Mouse (Mus musculus) heart, embryonic 15.5 days (tissue): ENCODE results near the gene Phf14. TPM values are rescaled to one million over a fixed set of nuclear protein-coding genes. Genes with fewer than 3 reads are reported as not detected.

ENCODE experiments used
- ATAC-seq: fragments of 200-750 bp; cut with Nextera tagmentation; replicated peaks from 2 replicates; pipeline ENCODE4 v1.8.0; 2017; ENCODE audit warnings: low read depth, moderate TSS enrichment; ENCODE audit not compliant: insufficient number of reproducible peaks, insufficient read depth, low FRiP score
- H3K27ac ChIP-seq: fragments of 300-500 bp; sonication (generic); 2 replicates; pipeline ENCODE4 v1.5.1; 2015; ENCODE audit warnings: mild to moderate bottlenecking, inconsistent platforms
- H3K27me3 ChIP-seq: fragments of 300-500 bp; sonication (generic); 2 replicates; pipeline ENCODE4 v1.6.1; 2015; ENCODE audit warnings: inconsistent platforms
- H3K36me3 ChIP-seq: fragments of 300-500 bp; sonication (generic); 2 replicates; pipeline ENCODE4 v1.6.1; 2015; ENCODE audit warnings: mild to moderate bottlenecking, inconsistent platforms
- H3K4me1 ChIP-seq: fragments of 300-500 bp; sonication (generic); replicated peaks from 2 replicates; pipeline ENCODE4 v1.6.1; 2015; ENCODE audit warnings: inconsistent platforms
- H3K4me2 ChIP-seq: fragments of 300-500 bp; sonication (generic); 2 replicates; pipeline ENCODE4 v1.6.1; 2015; ENCODE audit warnings: inconsistent platforms, mild to moderate bottlenecking, moderate library complexity
- H3K4me3 ChIP-seq: fragments of 300-500 bp; sonication (generic); 2 replicates; pipeline ENCODE4 v1.5.1; 2015; ENCODE audit warnings: mild to moderate bottlenecking, inconsistent platforms
- H3K9ac ChIP-seq: fragments of 300-500 bp; sonication (generic); 2 replicates; pipeline ENCODE4 v1.6.1; 2015; ENCODE audit warnings: mild to moderate bottlenecking, inconsistent platforms
- H3K9me3 ChIP-seq: fragments of 300-500 bp; sonication (generic); replicated peaks from 2 replicates; pipeline ENCODE4 v1.6.1; 2016; ENCODE audit warnings: inconsistent platforms
- WGBS: fragments of 180-500 bp; shearing (Covaris S2); methylation state at CpG from one replicate; pipeline ENCODE4 v1.1.7; 2015; ENCODE audit warnings: mixed read lengths; 5-methylcytosine and 5-hydroxymethylcytosine counted together
- polyA plus RNA-seq: library from polyadenylated mRNA; unstranded; fragments of >200 nt; fragmentation: Nextera tagmentation; extraction: Ambion mirVana; gene quantifications from 2 replicates; pipeline ENCODE4 v1.2.1, GENCODE M21; 2015

The Phf14 gene
- polyA plus RNA-seq, 1 experiment from 2014 or later = 39.1 TPM

DNA sequence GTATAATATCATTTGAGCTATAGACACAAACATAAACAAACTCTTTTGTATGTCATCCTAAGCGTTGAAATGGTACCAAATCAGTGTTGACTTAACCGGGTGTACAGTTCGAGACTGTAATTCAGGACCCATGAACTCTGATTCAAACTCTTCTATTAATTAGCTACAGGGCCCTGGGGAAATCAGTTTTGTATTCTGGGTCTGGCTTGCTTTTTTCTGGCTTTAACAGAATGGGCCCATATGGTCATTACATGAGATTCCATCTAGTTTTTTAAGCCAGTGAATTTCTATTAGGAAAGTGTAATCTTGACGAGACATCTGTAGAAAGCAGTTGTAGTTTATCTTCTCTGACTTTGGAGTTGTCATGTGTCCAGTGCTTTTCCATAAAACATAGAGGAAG, 160.3 kb downstream of the Phf14 start:
- ATAC-seq = no peak
- Histone ChIP-seq H3K36me3 (no peaks in the 10 kb centered on the region), H3K9ac (no peak overlapping the region), H3K4me3 (no peak overlapping the region), H3K4me2 (no peak overlapping the region), H3K27ac (no peak overlapping the region), H3K4me1 (0 out of 2 replicates have a peak, but pooled peaks cover 2% of the 10 kb centered on the region), H3K9me3 (no peaks in the 10 kb centered on the region), H3K27me3 (no peaks in the 10 kb centered on the region)
- 88% methylated on average over 4 of the region's 4 CpGs for WGBS

DNA sequence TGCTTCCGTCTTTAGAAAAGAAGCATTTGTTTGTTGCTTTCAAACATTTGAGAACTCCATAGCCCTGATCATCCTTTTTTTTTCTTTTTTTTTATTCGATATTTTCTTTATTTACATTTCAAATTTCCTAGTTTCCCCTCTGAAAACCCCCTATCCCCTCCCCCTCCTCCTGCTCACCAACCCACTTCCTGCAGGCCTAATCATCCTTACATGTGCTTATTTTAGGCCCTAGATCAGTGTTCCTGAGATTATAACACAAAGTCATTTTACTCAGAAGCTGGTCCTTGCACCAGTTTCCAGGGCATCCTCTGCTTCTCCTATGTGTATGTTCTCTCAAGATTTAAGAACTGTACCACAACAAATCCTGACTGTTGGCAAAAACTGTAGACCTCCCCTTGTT, 161.7 kb downstream of the Phf14 start:
- Histone ChIP-seq H3K27ac (no peak overlapping the region), H3K4me2 (no peak overlapping the region), H3K9ac (no peak overlapping the region), H3K4me3 (no peak overlapping the region), H3K4me1 (0 out of 2 replicates have a peak, but pooled peaks cover 2% of the 10 kb centered on the region), H3K27me3 (no peaks in the 10 kb centered on the region), H3K9me3 (no peaks in the 10 kb centered on the region), H3K36me3 (no peaks in the 10 kb centered on the region)
- ATAC-seq = no peak
- WGBS = 68% methylated on average over 2 of the region's 2 CpGs

DNA sequence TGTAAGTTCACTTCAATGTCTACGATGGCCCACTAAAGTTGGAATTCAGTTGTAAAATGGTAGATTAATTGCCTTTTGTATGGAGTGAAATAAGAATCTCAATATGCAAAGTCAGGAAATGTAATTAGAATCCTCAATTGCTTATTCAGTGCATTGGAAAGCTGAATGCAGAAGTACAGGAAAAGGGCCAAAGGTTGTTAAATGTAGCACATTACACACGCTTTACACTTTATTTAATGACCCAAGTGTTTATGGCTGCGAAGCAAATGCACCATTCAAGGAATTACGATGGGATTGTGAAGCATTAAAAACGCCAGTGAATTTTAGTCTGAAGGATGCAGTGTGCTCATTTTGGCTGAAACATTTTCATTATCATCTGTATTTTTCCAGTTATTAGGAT, 167.0 kb downstream of the Phf14 start:
- Histone ChIP-seq H3K4me3 (no peak overlapping the region), H3K9ac (no peak overlapping the region), H3K27ac (no peak overlapping the region), H3K36me3 (no peaks in the 10 kb centered on the region), H3K9me3 (no peaks in the 10 kb centered on the region), H3K4me2 (no peak overlapping the region), H3K4me1 (no peaks in the 10 kb centered on the region), H3K27me3 (no peaks in the 10 kb centered on the region)
- WGBS = 85% methylated on average over 5 of the region's 5 CpGs
- no peak for ATAC-seq

DNA sequence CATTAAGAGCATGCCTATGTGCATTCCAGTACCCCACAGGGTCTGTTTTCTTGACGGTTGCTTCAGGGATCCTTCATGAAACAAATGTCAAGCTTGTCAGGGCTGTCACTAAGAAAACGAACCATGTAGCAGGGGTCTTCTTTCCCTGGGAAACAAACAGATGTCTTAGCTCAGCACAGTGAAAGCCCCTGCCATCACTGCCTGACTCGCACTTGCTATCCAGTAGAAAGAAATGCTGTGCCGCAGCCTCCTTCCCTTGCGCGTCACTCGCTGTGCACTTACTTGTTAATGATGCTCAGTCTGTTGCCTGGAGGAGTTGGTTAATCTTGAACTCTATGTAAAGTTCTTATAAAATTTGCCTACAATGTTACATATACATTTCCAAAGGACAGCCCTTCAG, 169.7 kb downstream of the Phf14 start:
- H3K4me3 ChIP-seq = no peak overlapping the region
- no peak overlapping the region for H3K9ac ChIP-seq
- H3K4me1 ChIP-seq = no peaks in the 10 kb centered on the region
- H3K4me2 ChIP-seq = no peak overlapping the region
- H3K9me3 ChIP-seq = no peaks in the 10 kb centered on the region
- H3K36me3 ChIP-seq = 0 out of 2 replicates have a peak, but pooled peaks cover 6% of the 10 kb centered on the region
- WGBS = 53% methylated on average over 7 of the region's 7 CpGs
- H3K27ac ChIP-seq = no peak overlapping the region
- ATAC-seq = no peak
- no peaks in the 10 kb centered on the region for H3K27me3 ChIP-seq

DNA sequence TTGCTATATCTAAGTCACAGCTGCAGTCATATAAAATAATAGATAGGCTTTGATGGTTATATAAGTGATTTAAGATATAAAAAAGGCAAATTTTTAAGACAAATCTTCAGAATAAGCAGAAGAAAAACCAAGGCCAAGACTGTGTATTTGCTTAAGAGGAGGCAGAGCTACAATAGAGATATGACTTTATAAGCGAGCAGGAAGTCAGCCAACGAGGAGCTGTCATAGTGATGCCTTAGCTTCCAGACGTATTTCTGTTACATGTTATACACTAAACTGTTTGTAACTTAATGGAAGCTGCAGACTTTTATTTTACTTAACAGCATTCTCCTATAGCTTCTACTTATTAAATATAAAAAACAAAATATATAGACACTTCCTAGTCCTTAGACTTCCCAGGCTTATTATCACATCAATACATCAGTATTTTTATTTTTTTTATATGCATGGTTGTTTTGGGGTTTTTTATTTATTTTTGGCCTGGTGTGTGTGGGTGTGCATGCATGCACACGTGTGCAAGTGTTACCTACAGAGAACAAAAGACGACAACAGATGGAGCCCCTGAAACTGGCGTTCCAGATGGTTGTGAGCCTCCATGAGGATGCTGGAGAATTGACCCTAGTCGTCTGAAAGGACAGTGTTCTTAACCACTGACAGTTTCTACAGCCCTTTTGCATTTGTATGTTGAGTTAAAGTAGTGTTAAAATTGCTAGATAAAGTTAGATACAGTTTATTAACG, 170.4 kb downstream of the Phf14 start:
- Histone ChIP-seq H3K36me3 (0 out of 2 replicates have a peak, but pooled peaks cover 6% of the 10 kb centered on the region), H3K27me3 (no peaks in the 10 kb centered on the region), H3K9me3 (no peaks in the 10 kb centered on the region), H3K27ac (no peak overlapping the region), H3K9ac (no peak overlapping the region), H3K4me1 (no peaks in the 10 kb centered on the region), H3K4me2 (no peak overlapping the region), H3K4me3 (no peak overlapping the region)
- WGBS = 74% methylated on average over 8 of the region's 8 CpGs
- ATAC-seq = no peak

DNA sequence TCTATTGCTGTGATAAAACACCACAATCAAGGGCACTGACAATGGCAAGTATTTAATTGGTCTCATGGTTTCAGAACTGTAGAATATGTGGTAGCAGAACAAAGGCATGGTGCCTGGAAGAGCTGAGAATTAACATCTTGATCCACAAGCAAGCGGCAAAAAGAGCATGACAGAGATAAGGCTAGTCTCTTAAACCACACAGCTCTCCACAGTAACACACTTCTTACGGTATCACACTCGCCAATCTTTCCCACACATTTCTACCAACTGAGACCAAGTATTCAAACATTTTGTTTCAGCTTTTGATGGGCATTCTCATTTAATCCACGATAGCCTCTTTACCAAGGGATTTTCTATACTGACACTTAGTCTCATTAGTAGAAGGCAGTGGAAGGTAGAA, 171.7 kb downstream of the Phf14 start:
- Histone ChIP-seq H3K9ac (no peak overlapping the region), H3K4me2 (no peak overlapping the region), H3K27ac (no peak overlapping the region), H3K27me3 (no peaks in the 10 kb centered on the region), H3K4me1 (no peaks in the 10 kb centered on the region), H3K9me3 (no peaks in the 10 kb centered on the region), H3K4me3 (no peak overlapping the region), H3K36me3 (0 out of 2 replicates have a peak, but pooled peaks cover 6% of the 10 kb centered on the region)
- WGBS = 82% methylated on average over 4 of the region's 4 CpGs
- no peak for ATAC-seq

DNA sequence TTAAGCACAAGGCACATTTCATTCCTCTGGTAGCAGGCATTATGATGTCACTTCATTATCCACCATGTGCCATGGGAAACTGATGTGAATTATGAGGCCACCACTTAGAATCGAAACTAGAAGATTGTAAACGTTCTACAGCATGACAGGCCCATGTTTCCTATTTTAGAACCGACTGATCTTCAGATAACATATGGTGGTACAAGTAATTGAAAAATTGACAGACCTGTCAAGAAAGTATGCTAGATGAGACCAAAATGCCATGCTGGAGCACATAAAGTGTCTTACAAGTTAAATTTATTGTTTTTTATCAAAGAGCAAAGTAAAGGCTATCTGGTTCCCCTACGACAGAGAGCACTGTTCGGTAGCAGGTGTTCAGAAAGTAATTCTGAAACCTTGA, 172.8 kb downstream of the Phf14 start:
- Histone ChIP-seq H3K36me3 (0 out of 2 replicates have a peak, but pooled peaks cover 6% of the 10 kb centered on the region), H3K4me2 (no peak overlapping the region), H3K9me3 (no peaks in the 10 kb centered on the region), H3K27ac (no peak overlapping the region), H3K4me3 (no peak overlapping the region), H3K27me3 (no peaks in the 10 kb centered on the region), H3K9ac (no peak overlapping the region), H3K4me1 (no peaks in the 10 kb centered on the region)
- WGBS = 68% methylated on average over 5 of the region's 5 CpGs
- ATAC-seq = no peak

DNA sequence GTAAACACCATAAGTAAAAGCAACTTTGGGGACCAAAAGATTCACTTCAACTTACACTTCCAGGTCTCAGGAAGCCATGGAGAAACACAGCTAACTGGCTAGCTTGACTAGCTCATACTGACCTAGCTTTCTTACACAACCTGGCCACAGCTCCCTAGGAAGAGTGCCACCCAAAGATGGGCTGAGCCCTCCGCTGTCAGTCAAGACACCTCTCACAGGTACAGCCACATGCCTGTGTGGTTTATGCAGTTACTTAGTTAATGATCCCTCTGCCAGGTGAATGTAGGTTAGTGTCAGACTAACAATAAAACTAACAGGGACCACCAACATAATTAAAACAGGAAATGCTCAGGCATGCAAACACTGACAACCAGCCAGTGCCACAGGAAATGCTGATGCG, 174.1 kb downstream of the Phf14 start:
- 73% methylated on average over 2 of the region's 2 CpGs for WGBS
- H3K27ac ChIP-seq = no peak overlapping the region
- ATAC-seq = no peak
- no peak overlapping the region for H3K4me3 ChIP-seq
- no peak overlapping the region for H3K4me2 ChIP-seq
- no peak overlapping the region for H3K9ac ChIP-seq
- no peaks in the 10 kb centered on the region for H3K9me3 ChIP-seq
- no peaks in the 10 kb centered on the region for H3K4me1 ChIP-seq
- H3K27me3 ChIP-seq = no peaks in the 10 kb centered on the region
- 0 out of 2 replicates have a peak, but pooled peaks cover 6% of the 10 kb centered on the region for H3K36me3 ChIP-seq

DNA sequence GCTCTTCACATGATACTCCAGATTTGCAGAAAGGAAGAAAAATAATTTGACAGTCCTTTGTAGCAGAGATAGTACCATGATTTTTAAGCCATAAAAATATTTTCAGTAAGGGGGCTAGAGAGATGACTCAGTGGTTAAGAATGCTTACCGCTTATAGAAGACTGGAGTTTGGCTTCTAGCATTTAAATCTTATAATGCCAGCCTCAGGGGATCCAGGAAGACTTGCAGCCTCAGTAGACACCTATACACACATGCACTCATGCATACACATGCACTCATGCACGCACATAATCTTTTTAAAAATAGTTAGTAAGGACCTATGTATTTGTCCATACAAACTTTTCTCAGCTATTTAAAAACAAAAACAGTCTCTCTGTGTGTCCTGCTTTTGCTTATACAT, 174.5 kb downstream of the Phf14 start:
- no peak overlapping the region for H3K27ac ChIP-seq

DNA sequence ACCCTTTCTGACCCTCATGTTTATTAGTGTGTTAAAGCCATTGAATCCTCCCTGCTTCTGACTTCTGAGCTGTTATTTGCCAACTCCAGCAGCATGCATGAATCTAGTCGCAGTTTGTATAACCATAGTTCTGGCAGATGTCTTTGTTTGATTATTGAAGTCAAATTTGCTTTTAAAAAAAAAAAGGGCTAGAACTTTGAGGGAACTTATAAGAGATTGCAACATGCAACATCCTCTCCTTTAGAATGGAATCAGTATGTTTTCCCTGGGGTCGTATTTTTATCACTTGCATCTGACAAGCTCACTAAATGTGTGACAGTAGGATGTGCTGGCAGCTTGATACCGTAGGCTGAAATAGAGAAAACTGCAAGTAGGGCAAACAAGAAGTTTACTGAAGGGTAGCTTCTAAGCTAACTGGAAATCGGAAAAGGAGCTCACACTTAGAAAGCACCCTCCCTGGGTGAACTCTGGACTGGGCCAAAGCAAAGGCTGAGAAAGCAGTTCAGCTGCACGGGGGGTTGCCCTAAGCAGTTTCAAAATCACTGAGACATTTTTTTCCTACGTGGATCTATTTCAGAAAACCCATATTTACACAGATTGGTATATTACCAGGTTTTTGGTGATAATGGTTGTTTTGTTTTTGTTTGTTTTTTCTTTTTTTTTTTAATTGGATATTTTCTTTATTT, 175.1 kb downstream of the Phf14 start:
- 71% methylated on average over 6 of the region's 6 CpGs for WGBS
- no peak overlapping the region for H3K4me2 ChIP-seq
- no peak overlapping the region for H3K9ac ChIP-seq
- 0 out of 2 replicates have a peak, but pooled peaks cover 6% of the 10 kb centered on the region for H3K36me3 ChIP-seq
- H3K9me3 ChIP-seq = no peaks in the 10 kb centered on the region
- H3K4me1 ChIP-seq = no peaks in the 10 kb centered on the region
- H3K4me3 ChIP-seq = no peak overlapping the region
- no peaks in the 10 kb centered on the region for H3K27me3 ChIP-seq
- H3K27ac ChIP-seq = no peak overlapping the region
- no peak for ATAC-seq

More for the DNA sequence above, 174.5 kb downstream of the Phf14 start:
- H3K9ac ChIP-seq = no peak overlapping the region
- H3K27me3 ChIP-seq = no peaks in the 10 kb centered on the region
- 73% methylated on average over 2 of the region's 2 CpGs for WGBS
- H3K4me1 ChIP-seq = no peaks in the 10 kb centered on the region
- ATAC-seq = no peak
- H3K9me3 ChIP-seq = no peaks in the 10 kb centered on the region
- H3K36me3 ChIP-seq = 0 out of 2 replicates have a peak, but pooled peaks cover 6% of the 10 kb centered on the region
- H3K4me2 ChIP-seq = no peak overlapping the region
- H3K4me3 ChIP-seq = no peak overlapping the region

DNA sequence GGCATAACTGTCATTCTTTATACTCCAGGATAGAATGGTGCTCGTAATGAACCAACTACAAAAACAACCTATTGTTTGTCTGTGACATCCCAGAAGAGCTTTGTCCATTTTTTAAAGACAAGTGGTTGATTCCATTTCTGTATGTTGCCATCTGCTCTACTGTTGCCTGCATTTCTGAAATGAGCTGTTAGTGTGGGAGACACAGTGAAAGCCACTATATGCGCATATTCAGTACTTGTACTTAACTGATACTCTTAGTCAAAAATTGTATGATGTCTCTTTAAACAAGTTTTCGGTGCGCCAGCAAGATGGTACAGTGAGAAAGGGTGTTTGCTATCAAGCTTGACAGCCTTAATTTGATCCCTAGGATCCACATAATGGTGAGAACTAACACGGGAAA, 177.1 kb downstream of the Phf14 start:
- no peak overlapping the region for H3K4me3 ChIP-seq
- H3K27me3 ChIP-seq = no peaks in the 10 kb centered on the region
- no peak overlapping the region for H3K4me2 ChIP-seq
- H3K9ac ChIP-seq = no peak overlapping the region
- 0 out of 2 replicates have a peak, but pooled peaks cover 6% of the 10 kb centered on the region for H3K36me3 ChIP-seq
- 86% methylated on average over 5 of the region's 5 CpGs for WGBS
- H3K4me1 ChIP-seq = no peaks in the 10 kb centered on the region
- no peaks in the 10 kb centered on the region for H3K9me3 ChIP-seq
- ATAC-seq = no peak
- H3K27ac ChIP-seq = no peak overlapping the region
